Comparison of ENCODE assay signal across 14 mouse cellular contexts in the genomic region with DNA sequence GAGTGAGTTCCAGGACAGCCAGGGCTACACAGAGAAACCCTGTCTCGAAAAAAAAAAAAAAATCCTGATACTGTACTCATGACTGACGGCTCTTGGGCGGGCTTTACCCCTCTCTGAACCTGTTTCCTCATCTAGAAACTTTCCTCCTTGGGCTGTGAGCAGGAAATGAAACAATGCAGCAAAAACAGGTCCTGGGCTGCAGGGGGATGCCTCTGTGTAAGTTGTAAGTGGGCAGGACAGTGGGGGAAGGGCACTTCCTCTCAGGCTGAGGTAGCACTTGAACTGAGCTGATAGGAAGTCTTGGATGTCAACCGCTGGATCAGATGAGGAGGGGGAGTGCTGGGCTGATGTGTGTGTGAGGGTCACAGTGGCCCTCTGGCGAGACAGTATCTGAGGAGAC. TPM values are rescaled to one million over a fixed set of nuclear protein-coding genes. Genes with fewer than 3 reads are reported as not detected.
DNase-seq lines count a peak whose midpoint lies in the region; ATAC-seq and TF ChIP-seq lines count a peak whose summit lies in the region.
"Had no signal": no experiment of that assay in that cellular context is flagged by ENCODE, and none has a peak within 500 bp of the region (broad histone marks: within the 10 kb centered on the region; RNA-seq: fewer than 3 reads in every experiment).

No protein-coding gene starts in this region.

- DNase-seq in heart, postnatal 4 days: peak; percentile 32
- no peak for DNase-seq in heart, adult 11 months
- peak; percentile 4 for DNase-seq in thymus, adult 2 months
- DNase-seq in thymus, adult 18-20 months: no peak
- DNase-seq in liver, embryonic 13.5 days: no peak
- DNase-seq in thymus, postnatal 4 days: peak; percentile 50
- no peak for DNase-seq in ovary, postnatal 36 days (ENCODE audit: low spot score)
- DNase-seq in urinary bladder, postnatal 36 days (ENCODE audit: low spot score in 2 of 2): no peak
- DNase-seq: gastrocnemius, postnatal 25 days; retina, postnatal 1 day had no signal

- no peaks in the 10 kb centered on the region; the same call in 1 of the 2 replicates for H3K4me1 ChIP-seq in thymus, adult 2 months (replicated peaks; ENCODE audit: control insufficient read depth, insufficient read depth, low read length)
- peaks cover 16% of the 10 kb centered on the region; the same call in 1 of the 2 replicates for H3K4me1 ChIP-seq in liver, embryonic 13.5 days (replicated peaks)
- H3K4me1 ChIP-seq: hindbrain, embryonic 15.5 days had no signal

- peak; percentile 36; the same call in 1 of the 2 replicates for ATAC-seq in liver, embryonic 13.5 days (ENCODE audit: low read depth)

- TF ChIP-seq POLR2A in thymus, adult 2 months (IDR thresholded peaks at IDR 0.05; ENCODE audit: control insufficient read depth, extremely low read depth, insufficient read depth, low read length, poor library complexity): no peak

- H3K27ac ChIP-seq in thymus, adult 2 months (ENCODE audit: control insufficient read depth, insufficient read depth, low read length): no peak overlapping the region
- H3K27ac ChIP-seq in liver, embryonic 13.5 days: peak overlapping the region; percentile 2; the same call in 1 of the 2 replicates
- H3K27ac ChIP-seq: hindbrain, embryonic 15.5 days; liver, embryonic 14.5 days had no signal

- no peak overlapping the region for H3K9ac ChIP-seq in liver, embryonic 13.5 days
- H3K9ac ChIP-seq: hindbrain, embryonic 15.5 days; liver, embryonic 14.5 days had no signal

- TF ChIP-seq CTCF in thymus, adult 2 months (IDR thresholded peaks at IDR 0.05; ENCODE audit: borderline replicate concordance, control insufficient read depth, extremely low read depth, insufficient read depth, low read length, poor library complexity): no peak

- H3K27me3 ChIP-seq in thymus, adult 2 months (ENCODE audit: control insufficient read depth, insufficient read depth, low read length): no peaks in the 10 kb centered on the region
- H3K27me3 ChIP-seq in liver, embryonic 13.5 days: no peaks in the 10 kb centered on the region
- H3K27me3 ChIP-seq: hindbrain, embryonic 15.5 days had no signal

- 35% methylated on average over 5 of the region's 5 CpGs for WGBS in thymus, adult 2 months
- WGBS in liver, embryonic 13.5 days (ENCODE audit: insufficient replicate concordance): 20% methylated on average over 5 of the region's 5 CpGs

- H3K9me3 ChIP-seq in liver, embryonic 13.5 days (replicated peaks): no peaks in the 10 kb centered on the region
- H3K9me3 ChIP-seq: hindbrain, embryonic 15.5 days had no signal

- H3K4me2 ChIP-seq in liver, embryonic 13.5 days: no peak overlapping the region
- H3K4me2 ChIP-seq: hindbrain, embryonic 15.5 days had no signal

- H3K4me3 ChIP-seq in thymus, adult 2 months (ENCODE audit: control insufficient read depth, insufficient read depth, low read length): no peak overlapping the region
- no peak overlapping the region for H3K4me3 ChIP-seq in liver, embryonic 13.5 days (replicated peaks)
- H3K4me3 ChIP-seq: hindbrain, embryonic 15.5 days had no signal

- no peaks in the 10 kb centered on the region for H3K36me3 ChIP-seq in thymus, adult 2 months (ENCODE audit: control insufficient read depth, insufficient read depth, low read length)
- H3K36me3 ChIP-seq in liver, embryonic 13.5 days: no peaks in the 10 kb centered on the region
- H3K36me3 ChIP-seq: hindbrain, embryonic 15.5 days had no signal

RNA-seq across cellular contexts. Expression of gene Habp2, which starts 21.8 kb away (rescaled TPM):
- total RNA-seq in heart, postnatal 4 days (2021): not detected
- 0.15 and 0.55 TPM in 2 replicates for polyA plus RNA-seq in thymus, adult 2 months (2012; rRNA removed)
- polyA plus RNA-seq in liver, embryonic 13.5 days (2015; fragmentation: Nextera tagmentation; extraction: Ambion mirVana): 36.1 and 46.5 TPM in 2 replicates
- total RNA-seq: gastrocnemius, postnatal 25 days; left cerebral cortex, adult 18-20 months had no signal
- polyA plus RNA-seq: forebrain, embryonic 11.5 days had no signal

Comparison
In these comparisons a context has a peak if more than half of its experiments do, and no peak if none do; other contexts are left out.
1. DNase-seq: peak in heart, postnatal 4 days (single experiment), thymus, adult 2 months (single experiment) and thymus, postnatal 4 days (single experiment); none in heart, adult 11 months (single experiment), thymus, adult 18-20 months (0 of 2), liver, embryonic 13.5 days (single experiment), ovary, postnatal 36 days (single experiment) and urinary bladder, postnatal 36 days (0 of 2).
2. RNA of gene Habp2, which starts 21.8 kb away (polyA plus RNA-seq): 36.1 to 46.5 TPM in liver, embryonic 13.5 days; 0.15 to 0.55 TPM in thymus, adult 2 months; every median in the first group is over 10 times any median in the second.